Mouse (Mus musculus): ENCODE data around the gene Arhgap28. TPM values are rescaled to one million over a fixed set of nuclear protein-coding genes. Genes with fewer than 3 reads are reported as not detected.

Arhgap28 gene
- total and polyA plus RNA-seq, 3 experiments = 0.11 TPM; not detected in 2

GRCm38 (mm10) chr17:67866541-67867241 is 137.2 kb downstream of the Arhgap28 start:
- ATAC-seq (ENCODE audit: extremely low read depth, insufficient number of reproducible peaks, low FRiP score, poor library complexity, severe bottlenecking) (no peak), DNase-seq (ENCODE audit: low spot score) (no peak)
- H3K4me1 ChIP-seq (ENCODE audit: insufficient read depth, low read depth, low read length) = no peaks in the 10 kb centered on the region
- no peaks in the 10 kb centered on the region for H3K27me3 ChIP-seq (ENCODE audit: insufficient read depth, low read length)
- peaks cover 75% of the 10 kb centered on the region for H3K9me3 ChIP-seq (replicated peaks)
- TF ChIP-seq TAL1 (conservative IDR thresholded peaks at IDR 0.05; ENCODE audit: low read depth, low read length) = no peak
- TF ChIP-seq CTCF (IDR thresholded peaks at IDR 0.05; ENCODE audit: low read depth, low read length) = no peak
- TF ChIP-seq GATA1 (IDR thresholded peaks at IDR 0.05; ENCODE audit: borderline replicate concordance, low read length) = no peak
- no peak for TF ChIP-seq POLR2AphosphoS5 (IDR thresholded peaks at IDR 0.05; ENCODE audit: insufficient replicate concordance, low read depth, low read length)
- TF ChIP-seq GATA2 (IDR thresholded peaks at IDR 0.05; ENCODE audit: borderline replicate concordance, low read depth, low read length) = no peak
- H3K36me3 ChIP-seq (replicated peaks) = no peaks in the 10 kb centered on the region
- no peak overlapping the region for H3K4me3 ChIP-seq (ENCODE audit: low read depth, low read length)

- peaks cover 76% of the 10 kb centered on the region for H3K9me3 ChIP-seq (replicated peaks)
- H3K36me3 ChIP-seq (replicated peaks) = no peaks in the 10 kb centered on the region
- H3K4me3 ChIP-seq (ENCODE audit: low read depth, low read length) = no peak overlapping the region
- DNase-seq (ENCODE audit: low spot score) = no peak
- TF ChIP-seq GATA1 (IDR thresholded peaks at IDR 0.05; ENCODE audit: borderline replicate concordance, low read length) (no peak), TAL1 (conservative IDR thresholded peaks at IDR 0.05; ENCODE audit: low read depth, low read length) (no peak), POLR2AphosphoS5 (IDR thresholded peaks at IDR 0.05; ENCODE audit: insufficient replicate concordance, low read depth, low read length) (no peak), CTCF (IDR thresholded peaks at IDR 0.05; ENCODE audit: low read depth, low read length) (no peak), GATA2 (IDR thresholded peaks at IDR 0.05; ENCODE audit: borderline replicate concordance, low read depth, low read length) (no peak)
- ATAC-seq (ENCODE audit: extremely low read depth, insufficient number of reproducible peaks, low FRiP score, poor library complexity, severe bottlenecking) = no peak
- no peaks in the 10 kb centered on the region for H3K4me1 ChIP-seq (ENCODE audit: insufficient read depth, low read depth, low read length)
- H3K27me3 ChIP-seq (ENCODE audit: insufficient read depth, low read length) = no peaks in the 10 kb centered on the region
Observed at GRCm38 (mm10) chr17:67866026-67866425, 137.9 kb downstream of the Arhgap28 start.

GRCm38 (mm10) chr17:67864912-67865311 is 139.0 kb downstream of the Arhgap28 start:
- Histone ChIP-seq H3K36me3 (replicated peaks) (no peaks in the 10 kb centered on the region), H3K27me3 (ENCODE audit: insufficient read depth, low read length) (no peaks in the 10 kb centered on the region), H3K4me3 (ENCODE audit: low read depth, low read length) (no peak overlapping the region), H3K4me1 (ENCODE audit: insufficient read depth, low read depth, low read length) (no peaks in the 10 kb centered on the region), H3K9me3 (replicated peaks) (peaks cover 77% of the 10 kb centered on the region)
- TF ChIP-seq TAL1 (conservative IDR thresholded peaks at IDR 0.05; ENCODE audit: low read depth, low read length) = no peak
- TF ChIP-seq CTCF (IDR thresholded peaks at IDR 0.05; ENCODE audit: low read depth, low read length) = no peak
- TF ChIP-seq GATA1 (IDR thresholded peaks at IDR 0.05; ENCODE audit: borderline replicate concordance, low read length) = no peak
- no peak for TF ChIP-seq GATA2 (IDR thresholded peaks at IDR 0.05; ENCODE audit: borderline replicate concordance, low read depth, low read length)
- TF ChIP-seq POLR2AphosphoS5 (IDR thresholded peaks at IDR 0.05; ENCODE audit: insufficient replicate concordance, low read depth, low read length) = no peak
- no peak for ATAC-seq (ENCODE audit: extremely low read depth, insufficient number of reproducible peaks, low FRiP score, poor library complexity, severe bottlenecking)
- no peak for DNase-seq (ENCODE audit: low spot score)

GRCm38 (mm10) chr17:67864363-67864762 is 139.6 kb downstream of the Arhgap28 start:
- Histone ChIP-seq H3K36me3 (replicated peaks) (no peaks in the 10 kb centered on the region), H3K27me3 (ENCODE audit: insufficient read depth, low read length) (no peaks in the 10 kb centered on the region), H3K4me1 (ENCODE audit: insufficient read depth, low read depth, low read length) (no peaks in the 10 kb centered on the region), H3K4me3 (ENCODE audit: low read depth, low read length) (no peak overlapping the region), H3K9me3 (replicated peaks) (peaks cover 77% of the 10 kb centered on the region)
- TF ChIP-seq GATA2 (IDR thresholded peaks at IDR 0.05; ENCODE audit: borderline replicate concordance, low read depth, low read length) = no peak
- no peak for TF ChIP-seq POLR2AphosphoS5 (IDR thresholded peaks at IDR 0.05; ENCODE audit: insufficient replicate concordance, low read depth, low read length)
- TF ChIP-seq TAL1 (conservative IDR thresholded peaks at IDR 0.05; ENCODE audit: low read depth, low read length) = no peak
- TF ChIP-seq GATA1 (IDR thresholded peaks at IDR 0.05; ENCODE audit: borderline replicate concordance, low read length) = no peak
- TF ChIP-seq CTCF (IDR thresholded peaks at IDR 0.05; ENCODE audit: low read depth, low read length) = no peak
- no peak for DNase-seq (ENCODE audit: low spot score)
- no peak for ATAC-seq (ENCODE audit: extremely low read depth, insufficient number of reproducible peaks, low FRiP score, poor library complexity, severe bottlenecking)

GRCm38 (mm10) chr17:67861744-67862535 is 142.0 kb downstream of the Arhgap28 start:
- peaks cover 75% of the 10 kb centered on the region for H3K9me3 ChIP-seq (replicated peaks)
- ATAC-seq (ENCODE audit: extremely low read depth, insufficient number of reproducible peaks, low FRiP score, poor library complexity, severe bottlenecking) = no peak

GRCm38 (mm10) chr17:67861080-67861630 is 142.8 kb downstream of the Arhgap28 start:
- ATAC-seq (ENCODE audit: extremely low read depth, insufficient number of reproducible peaks, low FRiP score, poor library complexity, severe bottlenecking) = no peak
- H3K9me3 ChIP-seq (replicated peaks) = peaks cover 70% of the 10 kb centered on the region
- TF ChIP-seq CTCF (IDR thresholded peaks at IDR 0.05; ENCODE audit: low read depth, low read length) (no peak), GATA2 (IDR thresholded peaks at IDR 0.05; ENCODE audit: borderline replicate concordance, low read depth, low read length) (no peak), TAL1 (conservative IDR thresholded peaks at IDR 0.05; ENCODE audit: low read depth, low read length) (no peak), GATA1 (IDR thresholded peaks at IDR 0.05; ENCODE audit: borderline replicate concordance, low read length) (no peak), POLR2AphosphoS5 (IDR thresholded peaks at IDR 0.05; ENCODE audit: insufficient replicate concordance, low read depth, low read length) (no peak)

More at GRCm38 (mm10) chr17:67861744-67862535, 142.0 kb downstream of the Arhgap28 start:
- no peak overlapping the region for H3K4me3 ChIP-seq (ENCODE audit: low read depth, low read length)
- H3K4me1 ChIP-seq (ENCODE audit: insufficient read depth, low read depth, low read length) = no peaks in the 10 kb centered on the region
- H3K36me3 ChIP-seq (replicated peaks) = no peaks in the 10 kb centered on the region
- no peak for TF ChIP-seq GATA2 (IDR thresholded peaks at IDR 0.05; ENCODE audit: borderline replicate concordance, low read depth, low read length)
- TF ChIP-seq GATA1 (IDR thresholded peaks at IDR 0.05; ENCODE audit: borderline replicate concordance, low read length) = no peak
- TF ChIP-seq POLR2AphosphoS5 (IDR thresholded peaks at IDR 0.05; ENCODE audit: insufficient replicate concordance, low read depth, low read length) = no peak
- TF ChIP-seq CTCF (IDR thresholded peaks at IDR 0.05; ENCODE audit: low read depth, low read length) = 0 out of 2 replicates have a peak, but pooled peaks have one; percentile 8
- H3K27me3 ChIP-seq (ENCODE audit: insufficient read depth, low read length) = no peaks in the 10 kb centered on the region
- no peak for DNase-seq (ENCODE audit: low spot score)

More at GRCm38 (mm10) chr17:67861080-67861630, 142.8 kb downstream of the Arhgap28 start:
- Histone ChIP-seq H3K27me3 (ENCODE audit: insufficient read depth, low read length) (no peaks in the 10 kb centered on the region), H3K4me1 (ENCODE audit: insufficient read depth, low read depth, low read length) (no peaks in the 10 kb centered on the region), H3K4me3 (ENCODE audit: low read depth, low read length) (no peak overlapping the region), H3K36me3 (replicated peaks) (no peaks in the 10 kb centered on the region)
- no peak for DNase-seq (ENCODE audit: low spot score)

Data from G1E (cell line).